Mouse (Mus musculus) midbrain, embryonic 15.5 days (tissue): Measurements from ENCODE around the gene Chst13. TPM values are rescaled to one million over a fixed set of nuclear protein-coding genes. Genes with fewer than 3 reads are reported as not detected.

Experiments
- ATAC-seq: fragments of 200-750 bp; cut with Nextera tagmentation; replicated peaks from 2 replicates; pipeline ENCODE4 v1.8.0; 2017; ENCODE audit warnings: moderate TSS enrichment
- H3K27ac ChIP-seq: fragments of 300-500 bp; sonication (generic); 2 replicates; pipeline ENCODE4 v1.5.1; 2015; ENCODE audit warnings: mild to moderate bottlenecking, inconsistent platforms
- H3K27me3 ChIP-seq: fragments of 300-500 bp; sonication (generic); replicated peaks from 2 replicates; pipeline ENCODE4 v1.6.1; 2015; ENCODE audit warnings: inconsistent platforms
- H3K36me3 ChIP-seq: fragments of 300-500 bp; sonication (generic); replicated peaks from 2 replicates; pipeline ENCODE4 v1.6.1; 2015; ENCODE audit warnings: inconsistent platforms
- H3K4me1 ChIP-seq: fragments of 300-500 bp; sonication (generic); 2 replicates; pipeline ENCODE4 v1.6.1; 2015; ENCODE audit warnings: inconsistent platforms
- H3K4me2 ChIP-seq: fragments of 300-500 bp; sonication (generic); 2 replicates; pipeline ENCODE4 v1.6.1; 2015; ENCODE audit warnings: inconsistent platforms, mild to moderate bottlenecking, moderate library complexity
- H3K4me3 ChIP-seq: fragments of 300-500 bp; sonication (generic); 2 replicates; pipeline ENCODE4 v1.5.1; 2015; ENCODE audit warnings: mild to moderate bottlenecking, inconsistent platforms
- H3K9ac ChIP-seq: fragments of 300-500 bp; sonication (generic); 2 replicates; pipeline ENCODE4 v1.6.1; 2015; ENCODE audit warnings: mild to moderate bottlenecking, inconsistent platforms
- H3K9me3 ChIP-seq: fragments of 300-500 bp; sonication (generic); 2 replicates; pipeline ENCODE4 v1.6.1; 2016; ENCODE audit warnings: inconsistent platforms
- WGBS: fragments of 180-500 bp; shearing (Covaris S2); methylation state at CpG from one replicate; pipeline ENCODE4 v1.1.7; 2015; ENCODE audit warnings: mixed read lengths; 5-methylcytosine and 5-hydroxymethylcytosine counted together
- polyA plus RNA-seq: library from polyadenylated mRNA; unstranded; fragments of >200 nt; fragmentation: Nextera tagmentation; extraction: Ambion mirVana; gene quantifications from 2 replicates; pipeline ENCODE4 v1.2.1, GENCODE M21; 2015

The Chst13 gene
- not detected in 2 replicates for polyA plus RNA-seq

- H3K9ac ChIP-seq: no peak within 1 kb of the TSS
- WGBS: 9% methylated on average over 22 of the region's 22 CpGs
- no peaks in the 10 kb centered on the region for H3K9me3 ChIP-seq
- peak within 1 kb of the TSS; percentile 40 for H3K4me2 ChIP-seq
- peaks cover 4% of the 10 kb centered on the region; the same call in 1 of the 2 replicates for H3K4me1 ChIP-seq
- no peak within 1 kb of the TSS for H3K4me3 ChIP-seq
- no peak within 1 kb of the TSS for H3K27ac ChIP-seq
- no peak for ATAC-seq
- H3K36me3 ChIP-seq: no peaks in the 10 kb centered on the region
- H3K27me3 ChIP-seq: no peaks in the 10 kb centered on the region
Observed at GRCm38 (mm10) chr6:90324991-90325390, at the start of gene Chst13. Chst13 (minus strand) TSS chr6:90325185.

DNA sequence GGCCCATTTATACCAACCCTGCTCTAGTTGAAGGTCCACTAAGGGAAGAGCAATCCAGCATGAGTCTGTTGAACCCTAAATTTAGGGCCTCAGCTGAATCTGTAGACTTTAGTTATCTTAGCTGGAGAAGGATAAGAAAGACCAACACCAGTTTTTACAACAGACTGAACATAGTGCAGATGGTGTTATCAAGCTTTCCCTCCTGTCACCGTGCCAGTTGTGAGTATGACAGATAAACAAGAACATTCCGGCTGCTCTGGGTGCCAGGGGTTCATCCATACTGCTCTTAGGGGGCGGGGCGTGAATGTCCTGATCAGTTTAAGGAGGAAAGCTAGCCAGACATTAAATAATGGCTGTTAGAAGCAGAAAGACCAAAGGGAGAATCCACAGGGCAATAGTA is 49.7 kb upstream of the Chst13 start:
- H3K4me3 ChIP-seq: no peak overlapping the region
- 96% methylated on average over 4 of the region's 4 CpGs for WGBS
- peaks cover 29% of the 10 kb centered on the region for H3K4me1 ChIP-seq
- no peak overlapping the region for H3K9ac ChIP-seq
- no peak overlapping the region for H3K27ac ChIP-seq
- H3K9me3 ChIP-seq: no peaks in the 10 kb centered on the region
- ATAC-seq: no peak
- peaks cover 48% of the 10 kb centered on the region for H3K36me3 ChIP-seq
- no peak overlapping the region for H3K4me2 ChIP-seq
- no peaks in the 10 kb centered on the region for H3K27me3 ChIP-seq

- WGBS: 0% methylated on average over 84 of the region's 98 CpGs
Observed at GRCm38 (mm10) chr6:90369725-90370553, 45.0 kb upstream of the Chst13 start.

GRCm38 (mm10) chr6:90368976-90369724 is 44.2 kb upstream of the Chst13 start, which contains the start of gene Zxdc:
Zxdc (plus strand) TSS chr6:90369492.
- H3K27me3 ChIP-seq: 0 out of 2 replicates have a peak, but pooled peaks cover 2% of the 10 kb centered on the region
- H3K27ac ChIP-seq: peak within 1 kb of the TSS; percentile 91
- ATAC-seq: peak; percentile 97
- H3K4me3 ChIP-seq: peak within 1 kb of the TSS; percentile 97
- WGBS: 7% methylated on average over 39 of the region's 41 CpGs
- H3K9ac ChIP-seq: peak within 1 kb of the TSS; percentile 96
- peaks cover 12% of the 10 kb centered on the region; the same call in 1 of the 2 replicates for H3K36me3 ChIP-seq
- peak within 1 kb of the TSS; percentile 98 for H3K4me2 ChIP-seq
- H3K4me1 ChIP-seq: peaks cover 34% of the 10 kb centered on the region
- H3K9me3 ChIP-seq: no peaks in the 10 kb centered on the region

More at GRCm38 (mm10) chr6:90369725-90370553, 45.0 kb upstream of the Chst13 start:
- peak overlapping the region; percentile 96 for H3K9ac ChIP-seq
- H3K27ac ChIP-seq: peak overlapping the region; percentile 91
- H3K4me1 ChIP-seq: peaks cover 34% of the 10 kb centered on the region
- peak overlapping the region; percentile 98 for H3K4me2 ChIP-seq
- H3K27me3 ChIP-seq: 0 out of 2 replicates have a peak, but pooled peaks cover 2% of the 10 kb centered on the region
- peak overlapping the region; percentile 97 for H3K4me3 ChIP-seq
- peaks cover 18% of the 10 kb centered on the region for H3K36me3 ChIP-seq
- no peaks in the 10 kb centered on the region for H3K9me3 ChIP-seq
- peak; percentile 71 for ATAC-seq

DNA sequence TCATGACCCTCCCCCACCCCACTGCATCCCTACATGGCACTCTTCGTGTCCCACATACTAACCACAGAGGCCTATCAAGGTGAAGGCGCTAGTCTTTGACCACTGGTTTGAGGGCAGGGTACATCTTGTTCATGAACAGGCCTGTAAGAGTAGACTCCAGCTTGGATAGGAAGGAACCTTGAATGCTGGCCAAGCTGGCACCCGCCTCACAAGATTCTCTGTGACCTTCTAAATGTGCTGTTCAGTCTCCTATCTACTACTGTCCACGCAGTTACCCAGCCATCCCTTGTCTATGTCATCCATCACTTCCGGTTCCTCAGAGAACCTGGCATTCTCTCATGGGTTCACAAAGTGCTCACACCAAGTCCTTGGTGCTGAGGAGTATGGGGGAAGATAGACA is 38.3 kb upstream of the Chst13 start:
- Histone ChIP-seq H3K4me3 (no peak overlapping the region), H3K36me3 (no peaks in the 10 kb centered on the region), H3K27me3 (0 out of 2 replicates have a peak, but pooled peaks cover 2% of the 10 kb centered on the region), H3K4me1 (peaks cover 3% of the 10 kb centered on the region; the same call in 1 of the 2 replicates), H3K9ac (no peak overlapping the region), H3K27ac (no peak overlapping the region), H3K4me2 (no peak overlapping the region), H3K9me3 (no peaks in the 10 kb centered on the region)
- WGBS: 78% methylated on average over 5 of the region's 5 CpGs
- ATAC-seq: no peak

- H3K4me1 ChIP-seq: peaks cover 3% of the 10 kb centered on the region; the same call in 1 of the 2 replicates
- ATAC-seq: no peak
- no peak overlapping the region for H3K4me3 ChIP-seq
- H3K27me3 ChIP-seq: no peaks in the 10 kb centered on the region
- no peaks in the 10 kb centered on the region for H3K36me3 ChIP-seq
- H3K27ac ChIP-seq: no peak overlapping the region
- H3K9me3 ChIP-seq: no peaks in the 10 kb centered on the region
- H3K9ac ChIP-seq: no peak overlapping the region
- H3K4me2 ChIP-seq: no peak overlapping the region
- WGBS: 88% methylated on average over 6 of the region's 6 CpGs
Observed at GRCm38 (mm10) chr6:90360922-90361614, 36.1 kb upstream of the Chst13 start.

- 56% methylated on average over 7 of the region's 7 CpGs for WGBS
- Histone ChIP-seq H3K36me3 (no peaks in the 10 kb centered on the region), H3K4me1 (peaks cover 3% of the 10 kb centered on the region; the same call in 1 of the 2 replicates), H3K27ac (no peak overlapping the region), H3K4me2 (no peak overlapping the region), H3K9ac (no peak overlapping the region), H3K4me3 (no peak overlapping the region), H3K27me3 (no peaks in the 10 kb centered on the region), H3K9me3 (no peaks in the 10 kb centered on the region)
- peak; percentile 66 for ATAC-seq
Observed at GRCm38 (mm10) chr6:90360024-90360781, 35.2 kb upstream of the Chst13 start.

GRCm38 (mm10) chr6:90359445-90359844 is 34.5 kb upstream of the Chst13 start:
- Histone ChIP-seq H3K9me3 (no peaks in the 10 kb centered on the region), H3K27me3 (no peaks in the 10 kb centered on the region), H3K36me3 (no peaks in the 10 kb centered on the region), H3K4me1 (peaks cover 3% of the 10 kb centered on the region; the same call in 1 of the 2 replicates), H3K27ac (no peak overlapping the region), H3K9ac (no peak overlapping the region), H3K4me2 (no peak overlapping the region), H3K4me3 (no peak overlapping the region)
- 50% methylated on average over 2 of the region's 2 CpGs for WGBS
- ATAC-seq: no peak

GRCm38 (mm10) chr6:90358142-90358541 is 33.2 kb upstream of the Chst13 start:
- ATAC-seq: no peak
- no peak overlapping the region for H3K9ac ChIP-seq
- WGBS: 69% methylated on average over 5 of the region's 5 CpGs
- no peak overlapping the region for H3K4me3 ChIP-seq
- no peaks in the 10 kb centered on the region for H3K9me3 ChIP-seq
- H3K27me3 ChIP-seq: no peaks in the 10 kb centered on the region
- H3K27ac ChIP-seq: no peak overlapping the region
- peaks cover 3% of the 10 kb centered on the region; the same call in 1 of the 2 replicates for H3K4me1 ChIP-seq
- no peak overlapping the region for H3K4me2 ChIP-seq
- H3K36me3 ChIP-seq: no peaks in the 10 kb centered on the region

GRCm38 (mm10) chr6:90350011-90350410 is 25.0 kb upstream of the Chst13 start:
- no peaks in the 10 kb centered on the region for H3K4me1 ChIP-seq
- no peak for ATAC-seq
- H3K9ac ChIP-seq: no peak overlapping the region
- no peak overlapping the region for H3K4me2 ChIP-seq
- no peaks in the 10 kb centered on the region for H3K9me3 ChIP-seq
- no peaks in the 10 kb centered on the region for H3K27me3 ChIP-seq
- no peak overlapping the region for H3K27ac ChIP-seq
- WGBS: 75% methylated on average over 2 of the region's 2 CpGs
- H3K36me3 ChIP-seq: no peaks in the 10 kb centered on the region
- H3K4me3 ChIP-seq: no peak overlapping the region

GRCm38 (mm10) chr6:90348500-90348899 is 23.5 kb upstream of the Chst13 start:
- Histone ChIP-seq H3K4me2 (no peak overlapping the region), H3K27ac (no peak overlapping the region)
- WGBS: 82% methylated on average over 4 of the region's 4 CpGs

More at GRCm38 (mm10) chr6:90348500-90348899, 23.5 kb upstream of the Chst13 start:
- Histone ChIP-seq H3K9ac (no peak overlapping the region), H3K4me3 (no peak overlapping the region), H3K36me3 (no peaks in the 10 kb centered on the region), H3K27me3 (no peaks in the 10 kb centered on the region), H3K4me1 (no peaks in the 10 kb centered on the region), H3K9me3 (no peaks in the 10 kb centered on the region)
- no peak for ATAC-seq
